19 mouse cellular contexts compared by ENCODE assay signal in the genomic region with DNA sequence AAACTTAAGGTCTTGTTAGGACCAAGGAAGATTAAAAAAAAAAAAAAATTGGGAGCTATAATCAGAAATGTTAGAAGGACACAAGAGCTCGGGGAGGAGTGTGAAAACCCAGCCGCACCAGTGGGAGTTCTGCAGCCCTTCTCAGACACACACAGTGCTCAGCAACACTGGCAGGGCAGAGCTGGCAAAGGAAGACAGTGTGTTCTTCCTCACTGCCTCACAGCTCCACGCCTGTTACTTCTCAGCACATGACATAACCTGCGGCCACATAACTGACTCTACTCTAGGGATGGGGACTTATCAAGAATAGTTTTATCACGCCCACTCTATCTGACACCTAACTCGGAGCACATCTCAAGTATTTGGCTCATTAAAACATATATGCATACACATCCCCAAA.
"Had no signal": no experiment of that assay in that cellular context is flagged by ENCODE, and none has a peak within 500 bp of the region (broad histone marks: within the 10 kb centered on the region; RNA-seq: fewer than 3 reads in every experiment).

No protein-coding gene starts in this region.

- H3K27ac ChIP-seq: limb, embryonic 10.5 days; limb, embryonic 13.5 days; liver, embryonic 12.5 days; liver, embryonic 15.5 days; lung, embryonic 15.5 days had no signal

- H3K4me1 ChIP-seq: limb, embryonic 10.5 days; limb, embryonic 13.5 days; liver, embryonic 12.5 days; liver, embryonic 15.5 days; lung, embryonic 15.5 days had no signal

- ATAC-seq: intestine, embryonic 16.5 days; liver, embryonic 12.5 days had no signal

- H3K9me3 ChIP-seq: limb, embryonic 10.5 days; limb, embryonic 13.5 days; liver, embryonic 15.5 days; lung, embryonic 15.5 days had no signal

- H3K36me3 ChIP-seq: limb, embryonic 10.5 days; limb, embryonic 13.5 days; liver, embryonic 12.5 days; liver, embryonic 15.5 days; lung, embryonic 15.5 days had no signal

- H3K4me3 ChIP-seq: limb, embryonic 10.5 days; limb, embryonic 13.5 days; liver, embryonic 12.5 days; liver, embryonic 15.5 days; lung, embryonic 15.5 days had no signal

- H3K27me3 ChIP-seq: limb, embryonic 13.5 days; liver, embryonic 12.5 days; liver, embryonic 15.5 days; lung, embryonic 15.5 days had no signal

- DNase-seq: kidney, adult 18-20 months; kidney, adult 9 months; kidney, postnatal 14 days; kidney, postnatal 4 days; liver; lung, adult 18-20 months; lung, postnatal 14 days; lung, postnatal 4 days; midbrain, embryonic 14.5 days; right cerebral cortex, postnatal 14 days; thymus, adult 18-20 months; thymus, postnatal 36 days had no signal

- H3K4me2 ChIP-seq: limb, embryonic 13.5 days; liver, embryonic 12.5 days; liver, embryonic 15.5 days; lung, embryonic 15.5 days; midbrain, embryonic 11.5 days had no signal

- H3K9ac ChIP-seq: limb, embryonic 13.5 days; liver, embryonic 12.5 days; liver, embryonic 15.5 days; lung, embryonic 15.5 days had no signal
